Mouse (Mus musculus) brain, embryonic 14.5 days (tissue): ENCODE measurements around the gene Stac.

ENCODE experiments used
- CTCF ChIP-seq: fragments of 200-500 bp; IDR thresholded peaks from 2 replicates; pipeline ENCODE4 v1.5.1; 2012; ENCODE audit warnings: inconsistent platforms, mild to moderate bottlenecking, moderate library complexity, borderline replicate concordance; ENCODE audit not compliant: insufficient read depth, insufficient read length; ENCODE audit errors: extremely low read depth
- POLR2A ChIP-seq: fragments of 200-500 bp; IDR thresholded peaks from 2 replicates; pipeline ENCODE4 v1.6.1; 2012; ENCODE audit warnings: mild to moderate bottlenecking, inconsistent platforms, borderline replicate concordance; ENCODE audit not compliant: poor library complexity, insufficient read depth, insufficient read length, severe bottlenecking; ENCODE audit errors: extremely low read depth

- TF ChIP-seq CTCF (no peak), POLR2A (no peak)
Measured at GRCm38 (mm10) chr9:111550963-111551321, 139.2 kb downstream of the Stac start.
